Mouse (Mus musculus) adrenal gland, postnatal 36 days (tissue): ENCODE data around the gene Cdc37. TPM values are rescaled to one million over a fixed set of nuclear protein-coding genes. Genes with fewer than 3 reads are reported as not detected.
"Not testable (repeated sequence)": the region's sequence is repeated elsewhere in the genome, so short reads cannot be mapped to it uniquely, and the experiment has no call there.

Experiments used
- DNase-seq, 2 experiments: peaks; one replicate each; pipeline ENCODE4 v3.0.0; 2021; ENCODE audit warnings: mixed read lengths in 1 of 2
- long read RNA-seq, 2 experiments: library from polyadenylated mRNA; stranded (forward); transcript quantifications; one replicate each; pipeline ENCODE4 v2.0.0; 2021; ENCODE audit warnings: borderline sequencing depth in 2 of 2
- total RNA-seq, 2 experiments: library from RNA; stranded (reverse); gene quantifications; 2 replicates each; pipeline ENCODE4 v1.2.3; 2021

Gene Cdc37
- 100 to 1,000 TPM; 180 to 201 TPM for total RNA-seq
- long read RNA-seq, experiment 1, full-length matches to known transcripts = 340 of 410 reads
- long read RNA-seq, experiment 1, partial matches to known transcripts = 18 of 410 reads
- long read RNA-seq, experiment 1, other reads (novel, unspliced or antisense) = 52 of 410 reads
- long read RNA-seq, experiment 2, full-length matches to known transcripts = 103 of 131 reads
- long read RNA-seq, experiment 2, partial matches to known transcripts = 18 of 131 reads
- long read RNA-seq, experiment 2, other reads (novel, unspliced or antisense) = 10 of 131 reads

DNA sequence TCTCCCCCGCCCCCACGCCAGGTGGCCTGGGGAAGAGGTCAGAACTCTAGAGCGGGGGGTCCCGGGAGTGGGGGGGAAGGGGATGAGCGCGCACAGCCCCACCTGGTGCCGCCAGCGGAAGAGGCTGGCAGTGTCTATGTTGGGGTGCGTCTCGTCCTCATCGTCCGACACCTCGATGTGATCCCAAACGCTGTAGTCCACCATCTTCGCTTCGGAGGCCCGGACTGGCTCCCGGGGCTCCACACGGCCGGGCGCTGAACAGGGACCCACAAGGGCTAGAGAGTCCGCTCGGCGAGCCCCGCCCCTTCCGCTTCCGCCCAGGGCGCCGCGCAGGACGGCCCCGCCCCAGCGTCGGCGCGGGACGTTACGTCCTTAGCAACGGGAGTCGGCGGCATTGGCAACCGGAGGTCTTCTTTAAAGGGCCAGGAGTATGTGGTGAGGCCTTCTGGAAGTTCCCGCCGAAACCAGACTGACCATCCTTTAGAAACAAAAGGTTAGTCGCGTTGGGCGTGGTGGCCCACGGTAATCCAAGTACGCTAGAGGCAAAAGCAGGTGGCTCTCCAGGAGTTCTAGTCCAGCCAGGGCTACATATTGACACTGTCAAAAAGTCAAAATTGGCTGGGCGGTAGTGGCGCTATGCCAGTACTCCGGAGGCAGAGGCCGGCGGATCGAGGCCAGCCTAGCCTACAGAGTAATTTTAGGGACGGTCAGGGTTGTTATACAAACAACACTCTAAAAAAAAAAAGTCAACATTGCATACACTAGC, at the start of gene Cdc37:
Gene Cdc37 (minus strand): TSS at position 329 of the 766 bp plus-strand sequence.
- DNase-seq = peak; percentile 94 to 97

DNA sequence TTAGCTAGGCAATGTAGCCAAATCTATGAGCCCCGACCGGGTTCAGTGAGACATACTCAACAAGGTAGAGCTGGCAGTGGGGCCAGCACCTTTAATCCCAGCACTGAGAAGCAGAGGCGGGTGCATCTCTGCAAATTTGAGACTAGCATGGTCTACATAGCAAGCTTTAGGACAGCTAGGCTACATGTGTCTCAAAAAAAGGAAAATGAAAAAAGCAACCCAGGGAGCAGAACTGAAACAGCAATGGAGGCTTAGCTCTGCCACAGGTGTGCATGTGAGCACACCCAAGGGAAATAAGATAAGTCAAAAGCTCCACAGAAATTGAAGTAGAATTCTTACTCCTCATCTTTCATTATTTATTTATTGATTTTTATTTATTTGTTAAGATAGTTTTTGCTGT, 49.2 kb upstream of the Cdc37 start:
- DNase-seq = no peak

DNA sequence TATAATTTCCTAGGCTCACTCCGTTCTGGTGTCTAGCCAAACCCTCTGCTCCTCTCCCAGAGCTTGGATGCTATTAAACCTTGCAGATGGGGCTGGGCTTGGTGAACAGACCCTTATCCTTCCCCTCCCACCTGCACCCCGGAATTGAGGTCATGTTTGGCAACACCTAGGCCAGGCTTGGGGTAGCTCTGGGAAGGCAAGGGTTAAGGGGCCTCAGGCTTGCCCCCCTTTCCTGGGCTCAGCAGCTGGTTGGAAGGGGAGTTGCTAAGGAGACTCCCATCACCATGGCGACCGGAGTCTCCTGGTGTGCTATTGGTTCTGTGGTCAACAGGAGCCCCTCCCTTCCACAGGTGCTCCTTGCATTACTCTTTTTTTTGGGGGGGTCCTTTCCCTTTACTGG, 48.2 kb upstream of the Cdc37 start:
- DNase-seq = no peak

DNA sequence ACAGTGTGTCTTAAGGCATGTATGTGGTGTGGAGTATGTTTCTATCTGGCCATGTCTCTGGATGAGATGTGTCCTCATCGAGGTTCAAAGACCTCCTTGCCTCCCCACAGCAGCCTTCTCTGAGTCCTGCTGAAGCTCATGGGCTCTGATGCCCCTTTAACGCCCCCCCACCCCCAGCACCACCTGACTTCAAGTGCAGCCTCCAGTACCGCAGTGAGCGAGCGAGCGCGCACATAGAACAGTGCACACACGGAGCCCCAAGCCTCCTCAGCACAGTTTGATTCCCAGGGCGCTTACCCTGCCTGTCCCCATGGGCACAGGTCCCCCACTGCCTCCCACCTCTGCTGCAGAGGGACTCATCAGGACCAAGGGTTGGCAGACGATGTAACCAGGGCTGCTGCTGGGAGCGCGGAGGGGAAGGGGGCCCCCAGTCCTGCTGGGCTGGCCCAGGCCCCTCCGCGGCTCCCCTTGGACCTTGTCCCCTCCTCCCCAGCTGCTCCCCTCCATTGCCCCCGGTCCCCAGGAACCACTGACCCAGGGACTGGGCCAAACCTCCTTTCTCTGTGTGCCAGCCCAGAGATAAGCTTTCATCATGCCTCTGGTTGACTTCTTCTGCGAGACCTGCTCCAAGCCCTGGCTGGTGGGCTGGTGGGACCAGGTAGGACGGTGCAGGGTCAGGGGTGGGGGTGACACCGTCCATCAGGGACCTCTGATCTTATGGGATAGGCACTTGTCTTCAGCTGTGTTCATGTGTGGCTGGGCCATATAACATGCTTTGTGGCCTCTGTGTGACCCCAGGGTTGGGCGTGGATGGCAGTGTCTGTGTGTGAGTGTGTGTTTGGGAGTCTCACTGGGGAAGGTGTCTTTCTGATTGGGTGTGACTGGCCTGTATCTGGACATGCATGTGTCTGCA, 47.0 kb upstream of the Cdc37 start:
- DNase-seq = no peak

DNA sequence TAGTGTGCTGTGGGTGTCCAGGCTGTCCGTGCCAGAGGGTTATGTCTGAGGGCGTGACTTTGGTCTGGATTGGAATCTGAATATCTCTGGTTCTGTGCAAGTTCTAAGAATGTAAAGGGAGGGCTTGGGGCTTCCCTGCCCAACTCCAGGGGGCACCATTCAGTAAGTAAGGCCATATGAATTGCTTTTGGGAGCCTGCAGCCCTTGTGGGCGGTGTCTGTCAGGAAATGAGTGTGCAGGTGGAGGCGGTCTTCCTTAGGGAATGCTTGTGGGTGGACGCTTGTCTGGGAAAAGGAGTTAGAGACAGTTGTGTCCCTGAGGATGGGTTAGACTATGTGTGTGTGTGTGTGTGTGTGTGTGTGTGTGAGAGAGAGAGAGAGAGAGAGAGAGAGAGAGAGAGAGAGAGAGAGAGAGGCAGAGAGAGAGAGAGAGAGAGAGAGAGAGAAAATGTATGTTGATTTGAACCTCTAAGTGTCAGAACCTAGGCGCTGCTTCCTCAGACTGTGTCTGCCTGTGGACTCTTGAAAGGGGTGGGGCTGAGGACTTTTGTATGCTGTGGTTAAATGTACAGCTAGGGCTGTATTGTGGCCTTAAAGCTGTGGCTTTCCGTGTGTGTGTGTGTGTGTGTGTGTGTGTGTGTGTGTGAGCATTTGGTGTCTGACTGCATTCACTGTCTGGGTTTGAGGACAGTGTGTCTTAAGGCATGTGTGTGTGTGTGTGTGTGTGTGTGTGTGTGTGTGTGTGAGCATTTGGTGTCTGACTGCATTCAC, 46.1 kb upstream of the Cdc37 start:
- DNase-seq = not testable (repeated sequence)

DNA sequence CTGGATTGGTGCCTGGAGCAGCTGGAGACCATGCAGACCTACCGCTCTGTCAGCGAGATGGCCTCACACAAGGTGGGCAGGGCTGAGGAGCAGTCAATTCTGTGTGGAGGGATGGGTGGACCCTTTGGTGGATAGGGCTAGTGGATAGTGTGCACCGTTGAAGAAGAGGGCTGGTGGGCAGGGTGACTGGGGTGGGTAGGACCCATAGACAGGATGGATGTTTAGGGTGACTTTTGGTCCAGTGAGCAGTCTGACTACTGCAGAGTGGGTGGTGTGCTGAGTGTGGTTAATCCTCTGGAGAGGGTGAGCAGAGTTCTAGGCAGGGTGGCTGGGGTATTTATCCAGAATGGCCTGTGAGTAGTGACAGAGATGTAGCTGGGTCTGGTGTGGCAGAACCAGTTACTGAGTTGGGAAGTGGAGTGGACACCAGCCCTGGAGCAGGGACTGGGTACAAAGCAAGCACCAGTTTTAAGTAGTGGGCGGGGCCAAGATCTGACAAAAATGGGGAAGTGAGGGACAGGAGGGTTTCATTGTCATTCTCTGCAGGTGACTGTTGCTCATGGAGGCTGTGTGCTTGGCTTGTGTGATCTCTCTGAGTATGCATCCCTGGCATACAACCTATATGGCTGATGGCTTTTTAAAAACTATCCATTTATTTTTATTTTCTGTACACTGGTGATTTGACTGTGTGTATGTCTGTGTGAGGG, 45.2 kb upstream of the Cdc37 start:
- no peak for DNase-seq

DNA sequence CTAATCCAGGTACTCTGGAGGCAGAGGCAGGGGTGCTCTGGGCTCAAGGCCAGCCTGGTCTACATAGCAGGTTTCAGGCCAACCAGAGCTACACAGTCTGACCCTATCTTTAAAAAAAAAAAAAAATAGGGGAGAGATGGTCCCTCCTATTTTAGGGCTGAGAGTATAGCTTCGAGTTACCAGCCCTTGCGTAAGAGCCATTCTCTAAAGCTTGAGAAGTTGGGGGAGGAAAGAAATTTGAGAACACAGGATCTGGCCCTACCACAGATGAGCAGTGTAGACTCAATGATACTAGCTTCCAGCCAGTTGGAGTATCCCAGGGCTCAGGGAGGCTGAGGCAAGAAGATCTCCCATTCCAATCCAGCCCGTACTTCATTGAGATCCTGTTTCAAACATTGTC, 44.0 kb upstream of the Cdc37 start:
- DNase-seq = no peak

DNA sequence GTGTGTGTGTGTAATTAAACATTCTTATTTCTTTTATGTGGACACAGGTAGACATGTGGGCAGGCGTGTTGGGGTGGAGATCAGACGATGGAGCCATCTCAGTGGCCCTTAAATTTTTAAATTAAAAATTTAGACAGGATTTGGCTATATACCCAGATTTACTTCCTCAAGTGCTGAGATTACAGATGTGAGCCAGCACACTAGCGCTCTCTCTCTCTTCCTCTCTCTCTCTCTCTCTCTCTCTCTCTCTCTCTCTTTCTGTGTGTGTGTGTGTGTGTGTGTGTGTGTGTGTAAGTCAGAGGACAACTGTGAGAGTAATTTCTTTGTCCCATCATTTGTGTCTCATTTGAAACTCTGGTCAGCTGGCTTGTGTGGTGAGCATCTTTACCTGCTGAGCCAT, 40.9 kb upstream of the Cdc37 start:
- no peak for DNase-seq

DNA sequence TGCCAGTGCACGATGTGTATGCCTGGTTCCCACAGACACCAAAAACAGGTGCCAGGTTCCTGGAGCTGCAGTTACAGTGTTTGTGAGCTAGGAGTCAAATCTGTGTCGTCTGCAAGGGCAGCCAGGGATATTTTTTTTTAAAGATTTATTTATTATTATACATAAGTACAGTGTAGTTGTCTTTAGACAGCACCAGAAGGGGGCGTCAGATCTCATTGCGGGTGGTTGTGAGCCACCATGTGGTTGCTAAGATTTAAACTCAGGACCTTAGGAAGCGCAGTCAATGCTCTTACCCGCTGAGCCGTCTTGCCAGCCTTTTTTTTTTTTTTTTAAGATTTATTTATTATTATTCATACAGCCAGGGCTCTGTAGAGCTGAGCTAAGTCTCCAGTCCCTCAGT, 40.1 kb upstream of the Cdc37 start:
- DNase-seq = peak in 1 of 2 experiments; percentile 42

DNA sequence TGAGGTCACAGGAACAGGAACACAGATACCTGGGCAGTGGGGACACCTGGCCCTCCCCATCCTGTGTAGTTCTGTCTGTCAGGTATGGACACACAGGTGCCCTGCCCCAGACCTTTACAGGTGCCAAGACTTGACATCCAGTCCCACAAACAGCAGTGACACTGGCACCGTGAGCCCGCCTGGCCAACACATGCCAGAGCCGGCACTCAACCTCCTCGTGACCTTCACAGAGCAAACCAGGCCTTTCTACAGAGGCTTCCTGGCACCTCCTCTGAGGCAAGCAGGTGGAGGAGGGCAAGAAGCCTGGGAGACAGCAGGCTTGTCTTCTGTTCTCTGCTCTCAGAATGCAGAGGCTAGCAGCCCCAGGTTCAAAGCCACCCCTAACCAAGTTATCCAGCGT, 35.7 kb upstream of the Cdc37 start:
- DNase-seq = peak in 1 of 2 experiments; percentile 40

DNA sequence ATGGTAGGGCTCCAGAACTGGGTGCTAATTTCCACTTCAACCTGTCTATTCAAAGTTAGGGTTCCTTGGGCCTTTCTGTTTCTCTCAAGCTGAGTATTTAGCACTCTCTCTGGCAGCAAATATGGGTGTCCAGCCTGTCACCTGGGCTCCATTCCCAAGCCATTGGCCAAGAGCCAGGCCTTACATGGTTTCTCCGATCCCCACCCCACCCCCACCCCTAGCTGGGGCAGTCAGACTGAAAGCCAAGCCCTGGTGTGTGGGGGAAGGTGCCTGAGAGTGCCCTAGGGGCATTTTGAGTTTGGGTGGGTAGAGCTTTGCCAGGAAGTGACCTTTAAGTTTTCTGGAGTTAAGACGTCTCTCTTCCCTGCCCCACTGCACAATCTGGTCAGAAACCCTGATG, 35.0 kb upstream of the Cdc37 start:
- peak; percentile 43 to 67 for DNase-seq

DNA sequence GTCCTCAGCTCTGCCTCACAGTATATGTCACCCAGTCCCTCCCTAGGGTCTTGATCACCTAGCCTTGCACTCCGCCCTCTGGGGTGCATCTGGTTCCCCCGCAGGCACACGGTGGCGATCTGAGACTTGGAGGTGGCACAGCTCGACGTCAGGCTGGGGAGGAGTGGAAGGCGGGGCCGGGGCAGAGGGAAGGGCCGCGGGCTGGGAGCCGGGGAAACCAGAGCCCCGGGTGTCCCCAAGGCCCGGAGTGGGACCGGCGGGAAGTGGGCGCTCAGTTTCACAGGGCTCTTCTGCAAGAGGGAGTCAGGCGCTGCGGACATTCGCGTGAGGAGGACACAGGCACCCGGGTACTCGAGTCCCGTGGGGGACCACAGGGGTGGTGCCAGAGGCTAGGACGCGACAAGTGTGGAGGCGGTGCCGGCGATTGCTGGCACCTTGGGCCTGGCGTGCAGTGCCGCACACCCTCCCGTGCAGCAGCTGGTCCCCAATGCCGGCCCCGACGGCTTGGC, 34.2 kb upstream of the Cdc37 start:
- peak; percentile 85 to 90 for DNase-seq

DNA sequence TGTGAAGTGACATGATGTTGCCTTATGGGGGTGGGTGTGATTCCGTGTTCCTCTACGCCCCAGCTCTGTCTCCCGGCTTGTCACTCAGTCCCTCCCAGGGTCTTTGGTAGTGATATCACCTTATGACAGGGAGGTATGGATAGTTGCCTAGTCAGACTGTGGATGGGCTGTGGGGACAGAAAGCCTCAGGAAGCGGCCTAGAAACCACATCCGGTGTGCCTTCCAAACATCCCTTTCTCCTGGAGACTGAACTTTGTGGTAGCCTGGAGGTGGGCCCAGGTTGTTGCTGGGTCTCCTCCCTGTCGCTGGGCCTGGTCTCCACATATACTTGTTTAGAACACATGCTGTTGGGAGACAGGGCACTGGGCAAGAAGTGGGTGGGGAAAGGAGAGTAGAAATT, 33.6 kb upstream of the Cdc37 start:
- DNase-seq = no peak

DNA sequence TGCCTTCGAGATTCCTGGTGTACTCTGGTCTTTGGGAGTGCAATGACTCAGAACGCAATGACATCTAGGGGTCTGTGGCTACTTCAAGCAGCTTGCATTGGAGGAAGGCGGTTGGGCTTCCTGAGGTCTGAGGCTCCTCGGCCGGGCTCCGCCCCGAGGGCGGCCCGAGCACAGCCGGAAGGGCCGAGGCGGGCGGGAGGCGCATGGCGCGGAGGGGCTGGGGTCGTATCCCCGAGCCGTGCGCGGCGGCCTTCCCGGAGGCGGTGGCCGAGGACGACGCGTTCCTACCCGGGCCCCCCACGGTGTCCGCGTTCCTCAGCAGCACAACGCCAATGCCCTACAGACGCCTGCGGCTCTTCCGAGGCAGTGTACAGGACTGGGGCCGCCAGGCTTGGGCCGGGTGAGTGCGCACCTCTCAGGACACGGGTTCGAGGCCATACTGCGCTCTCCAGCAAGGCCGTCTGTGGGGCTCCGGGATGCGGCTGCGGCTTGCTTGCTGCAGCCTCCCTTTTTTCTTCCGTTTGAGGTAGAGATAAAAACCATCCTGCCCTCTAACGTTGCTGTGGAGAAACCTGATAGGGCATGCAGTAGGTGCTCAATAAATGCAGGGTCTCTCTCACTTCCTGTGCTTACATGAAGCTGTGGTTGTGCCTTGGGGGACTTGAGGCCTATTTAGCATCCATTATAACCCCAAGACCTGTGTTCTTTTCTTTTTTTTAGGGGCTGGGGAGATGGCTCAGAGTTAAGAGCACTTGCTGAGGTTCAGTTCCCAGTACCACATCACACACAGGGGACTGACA, 31.8 kb upstream of the Cdc37 start:
- DNase-seq = peak; percentile 53 to 67

DNA sequence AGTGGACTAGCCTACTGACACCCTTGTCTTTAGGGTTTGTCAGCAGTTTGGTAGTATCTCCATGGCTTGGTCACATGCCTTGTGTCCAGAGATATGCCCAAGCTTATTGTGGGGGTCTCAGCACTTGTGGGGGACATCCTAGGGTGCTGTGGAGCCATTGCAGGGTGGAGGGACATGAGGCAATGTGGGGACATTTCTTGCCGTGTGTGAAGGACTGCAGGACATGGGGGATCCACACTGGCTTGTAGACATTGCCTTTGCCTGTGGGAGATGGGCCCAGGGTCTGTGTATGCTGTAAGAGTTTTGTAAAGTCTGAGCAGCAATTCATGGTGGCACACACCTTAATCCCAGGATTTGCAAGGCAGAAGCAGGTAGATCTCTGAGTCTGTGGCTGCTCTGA, 31.1 kb upstream of the Cdc37 start:
- no peak for DNase-seq

DNA sequence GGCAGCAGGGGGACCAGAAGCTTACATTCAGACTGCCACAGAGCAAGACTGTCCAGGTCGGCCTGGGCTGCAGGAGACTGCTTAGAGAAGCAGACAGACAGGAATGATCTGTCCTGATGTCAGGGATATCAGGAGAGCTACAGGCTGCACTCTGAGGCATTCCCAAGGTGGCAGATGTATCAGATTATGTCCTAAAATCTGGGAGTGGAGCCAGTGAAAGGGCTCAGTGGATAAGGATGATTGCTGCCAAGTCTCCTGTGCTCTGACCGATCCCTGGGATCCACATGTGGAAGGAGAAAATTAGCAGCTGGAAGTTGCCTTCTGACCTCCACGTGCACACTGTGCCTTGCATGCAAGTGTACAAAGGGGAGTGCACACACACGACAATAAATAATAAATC, 30.6 kb upstream of the Cdc37 start:
- no peak for DNase-seq

DNA sequence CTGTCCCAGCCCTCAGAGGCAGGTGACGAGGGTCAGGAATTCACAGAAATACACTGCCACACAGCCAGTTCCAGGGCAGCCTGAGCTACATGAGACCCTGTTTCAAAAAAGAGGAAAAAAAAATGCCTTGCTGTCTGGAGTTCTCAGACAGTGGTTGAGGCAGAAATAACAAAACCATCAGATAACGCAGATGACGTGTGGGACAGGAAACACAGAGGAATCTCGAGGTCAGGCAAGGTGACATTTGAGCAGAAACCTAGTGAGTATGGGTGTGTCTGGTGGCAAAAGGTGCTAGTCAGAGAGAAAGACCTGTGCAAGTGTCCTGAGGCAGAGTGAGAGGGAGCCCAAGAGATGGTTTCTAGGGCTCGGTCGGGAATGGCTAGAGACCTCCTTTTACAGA, 22.6 kb upstream of the Cdc37 start:
- no peak for DNase-seq

DNA sequence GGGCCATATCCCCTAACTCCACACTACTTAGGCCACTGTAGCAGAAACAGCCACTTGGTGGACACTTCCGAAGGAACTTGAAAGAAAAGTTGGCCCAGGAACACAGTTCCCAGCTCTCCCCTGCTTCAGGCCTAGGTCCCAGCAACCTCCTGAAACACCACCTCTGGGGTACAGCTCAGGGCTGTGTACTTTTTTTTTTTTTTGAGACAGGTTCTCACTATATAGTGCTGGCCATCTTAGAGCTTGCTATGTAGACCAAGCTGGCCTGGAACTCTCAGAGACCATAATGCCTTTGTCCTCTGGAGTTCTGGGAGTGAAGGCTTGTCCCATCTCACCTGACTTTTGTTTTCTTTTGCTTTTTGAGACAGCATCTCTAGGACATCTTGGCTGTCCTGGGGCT, 19.4 kb upstream of the Cdc37 start:
- DNase-seq = no peak

DNA sequence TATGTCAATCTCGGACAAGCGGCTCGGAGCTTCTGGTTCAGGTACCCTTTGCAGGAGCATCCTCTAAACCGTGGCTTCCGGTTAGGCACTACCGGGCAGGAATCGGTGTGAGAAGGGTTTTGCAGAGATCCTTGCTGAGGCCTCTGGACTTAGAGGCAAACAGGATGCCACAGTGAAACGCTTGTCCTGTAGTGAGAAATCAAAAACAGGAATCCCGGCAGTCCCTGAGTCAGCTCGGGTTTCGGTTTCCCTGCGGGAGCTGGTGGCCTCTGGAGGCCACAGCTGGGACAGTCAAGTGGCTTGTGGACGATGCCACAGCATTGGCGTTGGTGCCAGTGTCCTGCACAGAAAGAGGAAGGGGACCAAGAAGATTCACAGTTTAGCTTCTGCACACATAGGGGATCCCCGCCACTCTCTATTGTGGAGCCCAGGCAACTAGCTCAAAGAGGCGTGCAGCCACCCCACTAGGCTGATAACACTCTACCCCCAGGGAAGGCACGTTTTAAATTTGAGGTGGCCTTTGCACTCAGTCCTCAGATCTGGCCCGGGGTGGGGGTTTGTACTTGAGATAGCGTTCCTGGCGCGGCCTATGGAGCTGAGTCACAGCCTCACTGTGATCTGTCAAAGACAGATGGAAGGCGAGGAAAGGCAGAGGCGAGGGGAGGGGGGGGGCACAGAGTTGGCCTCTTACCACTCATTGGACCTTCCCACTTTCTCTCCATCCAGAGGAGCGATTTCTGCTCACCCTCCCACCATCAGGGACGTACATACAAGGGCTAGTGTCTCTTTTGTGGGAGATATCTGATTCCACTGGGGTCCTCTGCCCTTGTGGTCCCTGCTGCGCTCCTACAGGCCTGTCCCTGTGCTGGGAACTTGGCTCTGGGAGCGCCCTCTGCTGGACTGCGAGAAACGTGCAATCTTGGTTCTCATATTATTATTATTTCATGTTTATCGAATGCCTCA, 18.7 kb upstream of the Cdc37 start:
- DNase-seq = peak; percentile 81 to 90
